Mouse (Mus musculus) hindbrain, embryonic 12.5 days (tissue): ENCODE data around the gene C2cd2. TPM values are rescaled to one million over a fixed set of nuclear protein-coding genes. Genes with fewer than 3 reads are reported as not detected.
"Not testable (repeated sequence)": the region's sequence is repeated elsewhere in the genome, so short reads cannot be mapped to it uniquely, and the experiment has no call there.

ENCODE experiments used
- ATAC-seq: fragments of 200-750 bp; cut with Nextera tagmentation; 2 replicates; pipeline ENCODE4 v1.8.0; 2017; ENCODE audit warnings: moderate TSS enrichment; ENCODE audit not compliant: low FRiP score
- H3K27ac ChIP-seq: fragments of 300-500 bp; sonication (generic); 2 replicates; pipeline ENCODE4 v1.5.1; 2016; ENCODE audit warnings: mild to moderate bottlenecking
- H3K27me3 ChIP-seq: fragments of 300-500 bp; sonication (generic); 2 replicates; pipeline ENCODE4 v1.6.1; 2016; ENCODE audit warnings: mild to moderate bottlenecking
- H3K36me3 ChIP-seq: fragments of 300-500 bp; sonication (generic); 2 replicates; pipeline ENCODE4 v1.6.1; 2016; ENCODE audit warnings: mild to moderate bottlenecking
- H3K4me1 ChIP-seq: fragments of 300-500 bp; sonication (generic); 2 replicates; pipeline ENCODE4 v1.6.1; 2016
- H3K4me2 ChIP-seq: fragments of 300-500 bp; sonication (generic); replicated peaks from 2 replicates; pipeline ENCODE4 v1.6.1; 2016; ENCODE audit warnings: mild to moderate bottlenecking
- H3K4me3 ChIP-seq: fragments of 300-500 bp; sonication (generic); 2 replicates; pipeline ENCODE4 v1.5.1; 2016; ENCODE audit warnings: mild to moderate bottlenecking
- H3K9ac ChIP-seq: fragments of 300-500 bp; sonication (generic); 2 replicates; pipeline ENCODE4 v1.6.1; 2016; ENCODE audit warnings: mild to moderate bottlenecking, moderate library complexity
- H3K9me3 ChIP-seq: fragments of 300-500 bp; sonication (generic); replicated peaks from 2 replicates; pipeline ENCODE4 v1.6.1; 2016; ENCODE audit warnings: mild to moderate bottlenecking
- WGBS: fragments of 180-500 bp; shearing (Covaris S2); methylation state at CpG from one replicate; pipeline ENCODE4 v1.1.7; 2016; 5-methylcytosine and 5-hydroxymethylcytosine counted together
- polyA plus RNA-seq: library from polyadenylated mRNA; unstranded; fragments of >200 nt; fragmentation: Nextera tagmentation; extraction: Ambion mirVana; gene quantifications from 2 replicates; pipeline ENCODE4 v1.2.1, GENCODE M21; 2016

Gene C2cd2
- polyA plus RNA-seq: 17.6 and 20.4 TPM in 2 replicates

DNA sequence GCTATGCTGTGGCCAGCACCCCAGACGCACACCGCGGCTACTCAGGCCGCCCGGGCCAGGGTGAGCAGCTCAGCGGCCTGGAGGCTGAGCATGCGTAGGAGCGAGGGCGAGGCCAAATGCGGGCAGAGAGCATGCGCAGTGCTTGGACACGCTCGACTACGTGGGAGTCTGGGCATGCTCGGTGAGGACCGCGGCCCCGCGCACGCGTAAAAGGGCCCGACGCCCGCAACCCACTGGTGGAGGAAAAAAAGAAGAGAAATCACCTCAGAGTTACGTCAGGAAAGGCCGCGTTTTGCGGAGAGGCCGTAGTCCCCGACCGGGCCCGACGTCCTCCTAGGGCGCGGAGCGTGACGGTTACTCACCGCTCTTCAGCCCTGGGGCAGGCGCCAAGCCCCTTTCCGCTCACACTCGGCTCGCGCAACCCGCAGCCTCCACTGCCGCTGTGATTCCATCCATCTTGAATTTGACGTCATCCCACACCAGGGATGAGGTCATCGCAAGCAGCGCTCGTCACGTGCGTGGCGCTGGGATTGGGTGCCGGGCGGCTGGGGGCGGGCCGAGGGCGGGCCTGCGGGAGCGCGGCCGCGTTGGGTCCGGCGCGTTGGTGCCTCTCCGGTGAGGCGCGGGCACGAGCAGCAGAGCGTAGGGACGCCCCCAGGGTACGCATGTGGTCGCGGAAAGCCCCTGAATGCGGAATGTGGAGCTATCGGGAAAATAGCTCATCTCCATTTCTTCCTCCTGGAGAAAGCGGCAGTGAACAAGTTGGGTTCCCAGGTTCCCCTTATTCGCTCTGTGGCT, at the start of gene C2cd2, which contains the start of gene Zbtb21:
Gene C2cd2 (minus strand): TSS at position 448 of the 798 bp plus-strand sequence.
Gene Zbtb21 (minus strand): TSS at position 472 of the 798 bp plus-strand sequence.
- WGBS: under 1% methylated on average over 78 of the region's 78 CpGs
- 0 out of 2 replicates have a peak, but pooled peaks cover 4% of the 10 kb centered on the region for H3K36me3 ChIP-seq
- peak within 1 kb of the TSS; percentile 78 for H3K4me2 ChIP-seq
- H3K4me1 ChIP-seq: peaks cover 18% of the 10 kb centered on the region
- H3K9ac ChIP-seq: peak within 1 kb of the TSS; percentile 92
- H3K27ac ChIP-seq: peak within 1 kb of the TSS; percentile 95
- peak; percentile 99 for ATAC-seq
- H3K4me3 ChIP-seq: peak within 1 kb of the TSS; percentile 90
- H3K27me3 ChIP-seq: no peaks in the 10 kb centered on the region
- H3K9me3 ChIP-seq: no peaks in the 10 kb centered on the region

GRCm38 (mm10) chr16:97997383-97997731, 35.0 kb upstream of the C2cd2 start:
- H3K9me3 ChIP-seq: peaks cover 14% of the 10 kb centered on the region
- 0 out of 2 replicates have a peak overlapping the region, but pooled peaks have one; percentile 56 for H3K27ac ChIP-seq
- H3K36me3 ChIP-seq, H3K4me1 ChIP-seq, H3K27me3 ChIP-seq: not testable (repeated sequence)
- peak overlapping the region; percentile 53; the same call in 1 of the 2 replicates for H3K9ac ChIP-seq
- H3K4me3 ChIP-seq: peak overlapping the region; percentile 59
- WGBS: 3% methylated on average over 8 of the region's 8 CpGs
- H3K4me2 ChIP-seq: peak overlapping the region; percentile 72
- ATAC-seq: peak; percentile 87

GRCm38 (mm10) chr16:97996616-97997382, 34.4 kb upstream of the C2cd2 start, which contains the start of gene B230307C23Rik:
B230307C23Rik (plus strand) TSS chr16:97997315.
- peaks cover 9% of the 10 kb centered on the region for H3K4me1 ChIP-seq
- H3K4me2 ChIP-seq: peak within 1 kb of the TSS; percentile 72
- H3K9me3 ChIP-seq: peaks cover 8% of the 10 kb centered on the region
- peaks cover 8% of the 10 kb centered on the region; the same call in 1 of the 2 replicates for H3K36me3 ChIP-seq
- no peaks in the 10 kb centered on the region for H3K27me3 ChIP-seq
- H3K4me3 ChIP-seq: peak within 1 kb of the TSS; percentile 59
- H3K27ac ChIP-seq: 0 out of 2 replicates have a peak within 1 kb of the TSS, but pooled peaks have one; percentile 56
- H3K9ac ChIP-seq: peak within 1 kb of the TSS; percentile 53
- ATAC-seq: peak; percentile 99
- WGBS: 1% methylated on average over 22 of the region's 22 CpGs

DNA sequence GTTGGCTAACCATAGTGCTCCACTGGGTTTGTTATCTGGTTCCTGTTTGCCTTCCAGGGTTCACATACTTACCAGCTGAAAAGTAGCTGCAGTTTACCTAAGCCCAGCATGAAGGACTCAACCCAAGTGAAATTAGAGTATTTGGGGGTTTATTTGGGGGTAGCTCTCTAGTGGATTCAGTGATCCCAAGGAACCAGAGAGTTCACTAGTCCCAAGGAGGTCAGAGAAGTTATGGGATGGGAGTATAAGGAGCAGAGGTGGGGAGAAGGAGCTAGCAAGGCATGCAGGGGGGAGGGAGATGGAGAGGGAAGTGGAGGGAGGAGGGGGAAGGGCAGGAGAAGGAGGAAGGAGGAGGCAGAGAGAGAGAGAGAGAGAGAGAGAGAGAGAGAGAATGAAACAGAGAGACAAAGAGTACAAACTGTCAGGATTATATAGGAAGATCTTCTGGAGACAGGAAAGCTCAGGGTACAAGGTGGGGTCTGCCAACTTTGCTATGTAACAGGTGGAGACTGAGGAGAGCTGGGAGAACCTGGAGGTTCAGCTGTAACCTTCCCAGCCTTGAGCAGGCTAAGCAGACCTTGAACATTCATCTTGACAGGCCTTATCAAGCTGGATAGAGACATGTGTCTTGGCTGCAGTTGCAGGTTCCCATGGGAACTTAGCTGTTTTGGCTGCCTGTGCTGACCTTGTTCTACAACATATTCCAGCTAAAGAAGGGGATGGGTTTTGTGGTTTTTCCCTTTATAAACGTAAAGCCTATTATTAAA, 33.6 kb upstream of the C2cd2 start:
- Histone ChIP-seq H3K9ac (peak overlapping the region; percentile 53; the same call in 1 of the 2 replicates), H3K4me2 (peak overlapping the region; percentile 72), H3K27me3 (no peaks in the 10 kb centered on the region), H3K4me1 (peaks cover 9% of the 10 kb centered on the region), H3K36me3 (peaks cover 8% of the 10 kb centered on the region; the same call in 1 of the 2 replicates), H3K27ac (no peak overlapping the region), H3K9me3 (peaks cover 8% of the 10 kb centered on the region), H3K4me3 (peak overlapping the region; percentile 59)
- ATAC-seq: no peak
- WGBS: 13% methylated on average over 1 of the region's 1 CpGs

DNA sequence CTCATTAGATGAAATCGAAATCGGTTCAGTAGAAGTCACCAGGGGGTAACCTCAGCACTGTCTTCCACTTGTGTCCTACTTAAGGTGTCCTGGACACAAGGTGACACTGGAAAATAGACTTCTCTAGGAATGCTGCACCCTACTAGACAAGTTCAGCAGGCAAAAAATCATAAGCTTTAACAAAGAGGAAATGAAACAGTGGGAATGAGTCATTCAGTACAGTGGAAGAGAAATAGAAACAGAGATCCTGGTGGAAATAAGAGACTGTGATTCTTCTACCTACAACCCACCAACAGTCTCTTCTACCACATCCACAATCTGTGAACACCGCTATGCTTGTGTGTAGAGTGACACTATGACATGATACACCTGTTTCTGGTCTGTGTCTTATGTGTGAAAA, 30.1 kb upstream of the C2cd2 start:
- H3K4me3 ChIP-seq, H3K9me3 ChIP-seq, H3K9ac ChIP-seq, H3K4me2 ChIP-seq, H3K4me1 ChIP-seq, H3K27ac ChIP-seq, H3K27me3 ChIP-seq, H3K36me3 ChIP-seq, ATAC-seq: not testable (repeated sequence)
- 83% methylated on average over 3 of the region's 3 CpGs for WGBS

- ATAC-seq: no peak
- Histone ChIP-seq H3K9ac (no peak overlapping the region), H3K4me2 (no peak overlapping the region), H3K9me3 (no peaks in the 10 kb centered on the region), H3K27me3 (no peaks in the 10 kb centered on the region), H3K36me3 (no peaks in the 10 kb centered on the region), H3K27ac (no peak overlapping the region), H3K4me3 (no peak overlapping the region), H3K4me1 (peaks cover 4% of the 10 kb centered on the region)
- 75% methylated on average over 2 of the region's 2 CpGs for WGBS
Observed at GRCm38 (mm10) chr16:97991517-97991916, 29.1 kb upstream of the C2cd2 start.

GRCm38 (mm10) chr16:97984589-97984988, 22.2 kb upstream of the C2cd2 start:
- Histone ChIP-seq H3K4me3 (no peak overlapping the region), H3K36me3 (no peaks in the 10 kb centered on the region), H3K4me2 (no peak overlapping the region), H3K9me3 (no peaks in the 10 kb centered on the region), H3K27me3 (no peaks in the 10 kb centered on the region), H3K9ac (no peak overlapping the region), H3K27ac (no peak overlapping the region), H3K4me1 (no peaks in the 10 kb centered on the region)
- ATAC-seq: no peak
- WGBS: 83% methylated on average over 5 of the region's 5 CpGs

DNA sequence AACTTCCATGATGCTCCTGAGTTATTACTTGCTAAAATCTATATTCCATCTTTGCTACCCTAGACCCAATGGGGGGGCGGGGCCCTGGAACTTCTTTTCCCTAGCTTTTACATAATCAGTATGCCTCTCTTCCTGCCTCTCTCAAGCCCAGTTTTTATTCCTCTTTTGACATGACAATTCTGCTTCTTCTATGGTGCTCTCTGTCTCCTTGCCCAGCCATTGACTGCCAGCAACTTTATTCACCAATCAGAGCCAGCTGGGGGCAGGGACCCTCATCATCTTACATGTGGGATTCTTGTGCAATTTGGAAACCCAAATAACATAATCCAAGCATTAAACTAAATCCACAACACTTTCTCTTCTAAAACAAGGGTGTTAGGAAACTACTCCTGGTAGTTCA, 19.0 kb upstream of the C2cd2 start:
- Histone ChIP-seq H3K4me3 (no peak overlapping the region), H3K27ac (no peak overlapping the region), H3K27me3 (no peaks in the 10 kb centered on the region), H3K4me1 (no peaks in the 10 kb centered on the region), H3K36me3 (no peaks in the 10 kb centered on the region), H3K9ac (no peak overlapping the region), H3K4me2 (no peak overlapping the region), H3K9me3 (no peaks in the 10 kb centered on the region)
- 90% methylated on average over 1 of the region's 1 CpGs for WGBS
- ATAC-seq: no peak

- H3K9ac ChIP-seq: no peak overlapping the region
Observed at GRCm38 (mm10) chr16:97977722-97978121, 15.3 kb upstream of the C2cd2 start.

GRCm38 (mm10) chr16:97977277-97977676, 14.9 kb upstream of the C2cd2 start:
- no peak overlapping the region for H3K4me3 ChIP-seq
- no peaks in the 10 kb centered on the region for H3K36me3 ChIP-seq
- no peak for ATAC-seq
- no peak overlapping the region for H3K9ac ChIP-seq
- WGBS: 65% methylated on average over 1 of the region's 1 CpGs
- no peaks in the 10 kb centered on the region for H3K4me1 ChIP-seq
- H3K9me3 ChIP-seq: no peaks in the 10 kb centered on the region
- no peak overlapping the region for H3K27ac ChIP-seq
- H3K4me2 ChIP-seq: no peak overlapping the region
- H3K27me3 ChIP-seq: no peaks in the 10 kb centered on the region

More at GRCm38 (mm10) chr16:97977722-97978121, 15.3 kb upstream of the C2cd2 start:
- H3K9me3 ChIP-seq: no peaks in the 10 kb centered on the region
- no peaks in the 10 kb centered on the region for H3K4me1 ChIP-seq
- no peak overlapping the region for H3K4me2 ChIP-seq
- no peak overlapping the region for H3K27ac ChIP-seq
- no peak for ATAC-seq
- H3K27me3 ChIP-seq: no peaks in the 10 kb centered on the region
- no peaks in the 10 kb centered on the region for H3K36me3 ChIP-seq
- 75% methylated on average over 3 of the region's 3 CpGs for WGBS
- no peak overlapping the region for H3K4me3 ChIP-seq

DNA sequence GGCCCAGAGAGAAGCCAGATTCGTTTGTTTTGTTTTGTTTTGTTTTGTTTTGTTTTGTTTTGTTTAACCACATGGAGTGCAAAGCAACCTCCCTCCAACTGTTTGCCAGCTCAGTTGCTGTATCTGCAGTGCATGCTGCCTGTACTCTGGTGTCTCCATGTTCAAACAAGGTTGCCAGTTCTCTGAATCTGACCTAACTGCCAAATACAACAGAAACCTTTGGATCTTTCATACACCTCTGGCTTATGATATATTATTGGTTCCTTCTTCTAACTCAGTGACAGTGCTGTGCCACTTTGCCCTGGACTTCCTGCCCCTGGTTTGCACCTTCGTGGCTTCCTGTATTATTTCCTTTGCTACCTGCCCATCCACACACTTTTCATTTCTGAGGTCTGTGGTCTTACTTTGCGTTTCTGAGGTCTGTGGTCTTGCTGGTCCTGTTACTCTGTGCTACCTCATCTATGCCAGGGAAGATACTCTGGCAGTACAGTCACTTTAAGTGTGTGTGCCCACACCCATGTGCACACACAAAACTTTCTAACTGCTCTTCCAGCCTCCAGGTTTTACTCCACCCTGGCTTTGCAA, 1.6 kb upstream of the C2cd2 start:
- Histone ChIP-seq H3K4me1 (peaks cover 13% of the 10 kb centered on the region), H3K9me3 (no peaks in the 10 kb centered on the region), H3K4me2 (no peak overlapping the region), H3K4me3 (no peak overlapping the region), H3K9ac (no peak overlapping the region), H3K27me3 (no peaks in the 10 kb centered on the region), H3K27ac (no peak overlapping the region), H3K36me3 (no peaks in the 10 kb centered on the region)
- WGBS: 85% methylated on average over 3 of the region's 3 CpGs
- no peak for ATAC-seq
